Mouse (Mus musculus) yolk sac, embryonic 10.5 days (tissue): ENCODE data around the gene Ms4a2.

Experiments used
- DNase-seq: peaks from one replicate; pipeline ENCODE4 v3.0.0-alpha.2; 2017; ENCODE audit warnings: low spot score

The Ms4a2 gene

GRCm38 (mm10) chr19:11623551-11623950 lies at the start of gene Ms4a2:
TSS of gene Ms4a2 (minus strand) at chr19:11623719.
- no peak for DNase-seq

- DNase-seq, result no peak
These were observed 38.0 kb upstream of the Ms4a2 start for GRCm38 (mm10) chr19:11661562-11661961.

GRCm38 (mm10) chr19:11660459-11660858 lies 36.9 kb upstream of the Ms4a2 start, which contains the start of gene Oosp2:
TSS of gene Oosp2 (minus strand) at chr19:11660559.
- no peak for DNase-seq

- no peak for DNase-seq
These were observed 35.6 kb upstream of the Ms4a2 start for GRCm38 (mm10) chr19:11659142-11659541.

GRCm38 (mm10) chr19:11649564-11649963 lies 26.0 kb upstream of the Ms4a2 start:
- no peak for DNase-seq

GRCm38 (mm10) chr19:11646166-11646565 lies 22.6 kb upstream of the Ms4a2 start:
- no peak for DNase-seq

GRCm38 (mm10) chr19:11640732-11641131 lies 17.2 kb upstream of the Ms4a2 start, which contains the start of gene Ms4a3:
TSS of gene Ms4a3 (minus strand) at chr19:11640851.
- DNase-seq, result no peak

GRCm38 (mm10) chr19:11639038-11639437 lies 15.5 kb upstream of the Ms4a2 start:
- no peak for DNase-seq

GRCm38 (mm10) chr19:11635572-11635971 lies 12.1 kb upstream of the Ms4a2 start:
- no peak for DNase-seq

- DNase-seq, result no peak
These were observed 10.8 kb upstream of the Ms4a2 start for GRCm38 (mm10) chr19:11634330-11634729.

GRCm38 (mm10) chr19:11633732-11634131 lies 10.2 kb upstream of the Ms4a2 start:
- DNase-seq, result no peak

GRCm38 (mm10) chr19:11625231-11625630 lies 1.7 kb upstream of the Ms4a2 start:
- no peak for DNase-seq

GRCm38 (mm10) chr19:11624800-11625199 lies 1.3 kb upstream of the Ms4a2 start:
- peak; percentile 14 for DNase-seq

- DNase-seq, result no peak
These were observed 5.5 kb downstream of the Ms4a2 start for GRCm38 (mm10) chr19:11617983-11618382.

- no peak for DNase-seq
These were observed 8.7 kb downstream of the Ms4a2 start for GRCm38 (mm10) chr19:11614805-11615204.

GRCm38 (mm10) chr19:11613776-11614443 lies 9.6 kb downstream of the Ms4a2 start:
- no peak for DNase-seq

GRCm38 (mm10) chr19:11613084-11613483 lies 10.4 kb downstream of the Ms4a2 start:
- DNase-seq, result no peak

GRCm38 (mm10) chr19:11612293-11612692 lies 11.2 kb downstream of the Ms4a2 start:
- DNase-seq, result peak; percentile 25

GRCm38 (mm10) chr19:11611541-11611945 lies 12.0 kb downstream of the Ms4a2 start:
- peak; percentile 17 for DNase-seq

GRCm38 (mm10) chr19:11608172-11608571 lies 15.3 kb downstream of the Ms4a2 start:
- DNase-seq, result peak; percentile 17

- DNase-seq, result no peak
These were observed 18.9 kb downstream of the Ms4a2 start, which contains the start of gene Ms4a6d for GRCm38 (mm10) chr19:11604603-11605002. TSS of gene Ms4a6d (minus strand) at chr19:11604849.

GRCm38 (mm10) chr19:11602026-11602425 lies 21.5 kb downstream of the Ms4a2 start:
- DNase-seq, result no peak

GRCm38 (mm10) chr19:11601349-11601748 lies 22.2 kb downstream of the Ms4a2 start:
- no peak for DNase-seq

- no peak for DNase-seq
These were observed 33.5 kb downstream of the Ms4a2 start for GRCm38 (mm10) chr19:11589891-11590449.
